Mouse (Mus musculus): ENCODE data around the gene Oxtr.

The Oxtr gene

GRCm38 (mm10) chr6:112487993-112488392 lies 1.8 kb downstream of the Oxtr start:
- DNase-seq = no peak

GRCm38 (mm10) chr6:112484316-112484715 lies 5.4 kb downstream of the Oxtr start:
- DNase-seq = peak; percentile 33

- no peak for DNase-seq
These were observed 9.9 kb downstream of the Oxtr start for GRCm38 (mm10) chr6:112479861-112480260.

GRCm38 (mm10) chr6:112471644-112472043 lies 18.1 kb downstream of the Oxtr start:
- no peak for DNase-seq

GRCm38 (mm10) chr6:112466001-112466400 lies 23.7 kb downstream of the Oxtr start:
- no peak for DNase-seq

- DNase-seq = no peak
These were observed 24.3 kb downstream of the Oxtr start for GRCm38 (mm10) chr6:112465441-112465840.

GRCm38 (mm10) chr6:112463331-112463730 lies 26.4 kb downstream of the Oxtr start:
- no peak for DNase-seq

GRCm38 (mm10) chr6:112461459-112461858 lies 28.3 kb downstream of the Oxtr start:
- DNase-seq = no peak

- peak; percentile 61 for DNase-seq
These were observed 30.4 kb downstream of the Oxtr start, which contains the start of gene Cav3 for GRCm38 (mm10) chr6:112459341-112459749. TSS of gene Cav3 (plus strand) at chr6:112459505.

GRCm38 (mm10) chr6:112445675-112446074 lies 44.1 kb downstream of the Oxtr start:
- DNase-seq = no peak

GRCm38 (mm10) chr6:112426018-112426732 lies 63.6 kb downstream of the Oxtr start:
- peak; percentile 33 for DNase-seq

- DNase-seq = peak; percentile 58
These were observed 65.8 kb downstream of the Oxtr start for GRCm38 (mm10) chr6:112423746-112424501.

Measured in lung, postnatal 10 days (tissue).